Mouse (Mus musculus) forebrain, embryonic 11.5 days (tissue): Measurements from ENCODE around the gene Utp14b. TPM values are rescaled to one million over a fixed set of nuclear protein-coding genes. Genes with fewer than 3 reads are reported as not detected.

Experiments
- ATAC-seq: fragments of 200-750 bp; cut with Nextera tagmentation; replicated peaks from 2 replicates; pipeline ENCODE4 v1.8.0; 2017; ENCODE audit warnings: moderate TSS enrichment; ENCODE audit not compliant: low FRiP score
- DNase-seq: peaks from one replicate; pipeline ENCODE4 v3.0.0-alpha.2; 2017; ENCODE audit warnings: low spot score
- H3K27ac ChIP-seq: fragments of 300-500 bp; sonication (generic); 2 replicates; pipeline ENCODE4 v1.5.1; 2014; ENCODE audit warnings: low read depth, low read length
- H3K27me3 ChIP-seq: fragments of 300-500 bp; sonication (generic); 2 replicates; pipeline ENCODE4 v1.6.1; 2014; ENCODE audit warnings: mild to moderate bottlenecking, low read length, mixed read lengths; ENCODE audit not compliant: control insufficient read depth, insufficient read depth
- H3K36me3 ChIP-seq: fragments of 300-500 bp; sonication (generic); 2 replicates; pipeline ENCODE4 v1.6.1; 2014; ENCODE audit warnings: mild to moderate bottlenecking, low read length, moderate library complexity, mixed read lengths; ENCODE audit not compliant: control insufficient read depth, insufficient read depth
- H3K4me1 ChIP-seq: fragments of 300-500 bp; sonication (generic); replicated peaks from 2 replicates; pipeline ENCODE4 v1.6.1; 2014; ENCODE audit warnings: low read length, mixed read lengths; ENCODE audit not compliant: control insufficient read depth, insufficient read depth
- H3K4me2 ChIP-seq: fragments of 300-500 bp; sonication (generic); 2 replicates; pipeline ENCODE4 v1.6.1; 2014; ENCODE audit warnings: low read depth, mild to moderate bottlenecking, low read length, moderate library complexity, mixed read lengths; ENCODE audit not compliant: severe bottlenecking
- H3K4me3 ChIP-seq: fragments of 300-500 bp; sonication (generic); 2 replicates; pipeline ENCODE4 v1.5.1; 2014; ENCODE audit warnings: low read depth, low read length
- H3K9ac ChIP-seq: fragments of 300-500 bp; sonication (generic); 2 replicates; pipeline ENCODE4 v1.6.1; 2014; ENCODE audit warnings: low read length
- H3K9me3 ChIP-seq: fragments of 300-500 bp; sonication (generic); 2 replicates; pipeline ENCODE4 v1.6.1; 2016; ENCODE audit warnings: low read length, mixed read lengths; ENCODE audit not compliant: control insufficient read depth
- WGBS: fragments of 180-500 bp; shearing (Covaris S2); extraction: QIAGEN DNeasy Blood & Tissue Kit; methylation state at CpG from one replicate; pipeline ENCODE4 v1.1.7; 2014; 5-methylcytosine and 5-hydroxymethylcytosine counted together
- polyA plus RNA-seq: library from polyadenylated mRNA; unstranded; fragments of >200 nt; fragmentation: Nextera tagmentation; extraction: Ambion mirVana; gene quantifications from 2 replicates; pipeline ENCODE4 v1.2.1, GENCODE M21; 2014

The Utp14b gene
- polyA plus RNA-seq, 1 experiment from 2014 or later = 5.9 TPM

- Histone ChIP-seq H3K27me3 (no peaks in the 10 kb centered on the region), H3K9ac (no peak overlapping the region), H3K4me1 (no peaks in the 10 kb centered on the region), H3K27ac (no peak overlapping the region), H3K36me3 (peaks cover 3% of the 10 kb centered on the region; the same call in 1 of the 2 replicates), H3K4me3 (no peak overlapping the region), H3K9me3 (no peaks in the 10 kb centered on the region), H3K4me2 (no peak overlapping the region)
- WGBS = 83% methylated on average over 6 of the region's 6 CpGs
- peak; percentile 13 for DNase-seq
- no peak for ATAC-seq
These were observed 40.3 kb downstream of the Utp14b start for GRCm38 (mm10) chr1:78698138-78698537.

- H3K9me3 ChIP-seq = no peaks in the 10 kb centered on the region
- ATAC-seq (no peak), DNase-seq (no peak)
- H3K9ac ChIP-seq = no peak overlapping the region
- no peaks in the 10 kb centered on the region for H3K4me1 ChIP-seq
- H3K4me2 ChIP-seq = no peak overlapping the region
- WGBS = 96% methylated on average over 3 of the region's 3 CpGs
- no peak overlapping the region for H3K27ac ChIP-seq
- H3K4me3 ChIP-seq = no peak overlapping the region
- peaks cover 7% of the 10 kb centered on the region; the same call in 1 of the 2 replicates for H3K36me3 ChIP-seq
- no peaks in the 10 kb centered on the region for H3K27me3 ChIP-seq
These were observed 43.9 kb downstream of the Utp14b start for GRCm38 (mm10) chr1:78701740-78702139.

GRCm38 (mm10) chr1:78702282-78702963, 44.6 kb downstream of the Utp14b start:
- no peak overlapping the region for H3K9ac ChIP-seq
- DNase-seq (no peak), ATAC-seq (no peak)
- no peaks in the 10 kb centered on the region for H3K9me3 ChIP-seq
- peaks cover 7% of the 10 kb centered on the region; the same call in 1 of the 2 replicates for H3K36me3 ChIP-seq
- no peaks in the 10 kb centered on the region for H3K27me3 ChIP-seq
- H3K4me2 ChIP-seq = no peak overlapping the region
- no peaks in the 10 kb centered on the region for H3K4me1 ChIP-seq
- H3K4me3 ChIP-seq = no peak overlapping the region
- 89% methylated on average over 14 of the region's 14 CpGs for WGBS
- H3K27ac ChIP-seq = no peak overlapping the region

- Histone ChIP-seq H3K27ac (no peak overlapping the region), H3K27me3 (no peaks in the 10 kb centered on the region), H3K4me2 (no peak overlapping the region), H3K9ac (no peak overlapping the region), H3K4me1 (no peaks in the 10 kb centered on the region), H3K9me3 (no peaks in the 10 kb centered on the region), H3K36me3 (peaks cover 7% of the 10 kb centered on the region; the same call in 1 of the 2 replicates), H3K4me3 (no peak overlapping the region)
- DNase-seq = no peak
- ATAC-seq = no peak
- WGBS = 92% methylated on average over 2 of the region's 2 CpGs
These were observed 45.1 kb downstream of the Utp14b start for GRCm38 (mm10) chr1:78702964-78703285.

GRCm38 (mm10) chr1:78706338-78706737, 48.5 kb downstream of the Utp14b start:
- no peaks in the 10 kb centered on the region for H3K4me1 ChIP-seq
- H3K9me3 ChIP-seq = no peaks in the 10 kb centered on the region
- H3K4me3 ChIP-seq = no peak overlapping the region
- H3K4me2 ChIP-seq = no peak overlapping the region
- DNase-seq = no peak
- no peak for ATAC-seq
- peaks cover 7% of the 10 kb centered on the region; the same call in 1 of the 2 replicates for H3K36me3 ChIP-seq
- no peak overlapping the region for H3K9ac ChIP-seq
- WGBS = 94% methylated on average over 10 of the region's 10 CpGs
- no peaks in the 10 kb centered on the region for H3K27me3 ChIP-seq
- no peak overlapping the region for H3K27ac ChIP-seq

- no peak overlapping the region for H3K9ac ChIP-seq
- H3K4me2 ChIP-seq = no peak overlapping the region
- H3K36me3 ChIP-seq = peaks cover 4% of the 10 kb centered on the region; the same call in 1 of the 2 replicates
- ATAC-seq (no peak), DNase-seq (peak; percentile 38)
- H3K27ac ChIP-seq = no peak overlapping the region
- H3K4me3 ChIP-seq = no peak overlapping the region
- WGBS = 74% methylated on average over 4 of the region's 4 CpGs
- H3K27me3 ChIP-seq = no peaks in the 10 kb centered on the region
- H3K9me3 ChIP-seq = no peaks in the 10 kb centered on the region
- no peaks in the 10 kb centered on the region for H3K4me1 ChIP-seq
These were observed 49.4 kb downstream of the Utp14b start for GRCm38 (mm10) chr1:78707280-78707679.

- Histone ChIP-seq H3K27me3 (no peaks in the 10 kb centered on the region), H3K4me2 (no peak overlapping the region), H3K4me1 (no peaks in the 10 kb centered on the region), H3K4me3 (no peak overlapping the region), H3K36me3 (no peaks in the 10 kb centered on the region), H3K9me3 (no peaks in the 10 kb centered on the region), H3K9ac (no peak overlapping the region), H3K27ac (no peak overlapping the region)
- DNase-seq (no peak), ATAC-seq (no peak)
These were observed 52.2 kb downstream of the Utp14b start for GRCm38 (mm10) chr1:78710026-78710425.

GRCm38 (mm10) chr1:78710613-78711329, 52.9 kb downstream of the Utp14b start:
- no peaks in the 10 kb centered on the region for H3K27me3 ChIP-seq
- H3K36me3 ChIP-seq = no peaks in the 10 kb centered on the region
- 89% methylated on average over 5 of the region's 5 CpGs for WGBS
- ATAC-seq (no peak), DNase-seq (no peak)
- H3K9me3 ChIP-seq = no peaks in the 10 kb centered on the region
- H3K4me1 ChIP-seq = no peaks in the 10 kb centered on the region
- H3K4me3 ChIP-seq = no peak overlapping the region
- H3K4me2 ChIP-seq = no peak overlapping the region
- no peak overlapping the region for H3K9ac ChIP-seq
- no peak overlapping the region for H3K27ac ChIP-seq
